Mouse (Mus musculus) cerebellum, adult 8-10 months (tissue): ENCODE measurements around the gene Gabrp.

ENCODE experiments used
- DNase-seq: peaks from one replicate; pipeline ENCODE4 v3.0.0; 2022

Gene Gabrp

GRCm38 (mm10) chr11:33578859-33579258, at the start of gene Gabrp:
TSS of gene Gabrp (minus strand) at chr11:33578959.
- no peak for DNase-seq

DNA sequence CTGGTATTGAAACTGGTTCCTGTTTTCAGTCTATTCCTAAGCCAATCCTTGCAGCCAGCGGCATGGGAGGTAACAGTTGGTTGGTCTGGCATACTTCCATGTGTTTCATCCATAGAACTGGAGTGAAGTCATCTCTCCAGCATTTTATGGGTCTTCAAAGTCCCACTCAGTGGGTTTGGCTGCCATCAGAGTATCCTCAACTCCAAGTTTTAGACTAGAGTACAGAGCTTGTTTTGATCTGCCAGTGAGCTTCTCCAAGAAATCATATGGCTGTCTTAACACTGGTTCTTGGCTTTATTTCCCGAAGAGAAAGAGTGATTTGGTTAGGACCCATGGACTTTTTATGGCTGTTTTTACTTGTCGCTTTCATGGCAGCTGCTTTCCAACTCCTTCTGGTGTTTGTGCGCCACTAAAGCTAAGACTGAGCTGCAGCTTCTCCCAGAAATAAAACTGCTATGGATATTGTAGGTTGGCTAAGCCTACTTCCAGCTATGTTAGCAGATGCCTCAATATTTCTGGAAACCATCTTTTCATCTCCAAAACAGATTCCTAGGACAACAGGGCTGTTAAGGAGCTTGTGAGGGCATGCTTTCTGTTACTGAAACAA, 48.5 kb upstream of the Gabrp start:
- DNase-seq = no peak

GRCm38 (mm10) chr11:33614218-33614617, 35.5 kb upstream of the Gabrp start:
- peak; percentile 61 for DNase-seq

- DNase-seq = no peak
Measured at GRCm38 (mm10) chr11:33607784-33608183, 29.0 kb upstream of the Gabrp start.

DNA sequence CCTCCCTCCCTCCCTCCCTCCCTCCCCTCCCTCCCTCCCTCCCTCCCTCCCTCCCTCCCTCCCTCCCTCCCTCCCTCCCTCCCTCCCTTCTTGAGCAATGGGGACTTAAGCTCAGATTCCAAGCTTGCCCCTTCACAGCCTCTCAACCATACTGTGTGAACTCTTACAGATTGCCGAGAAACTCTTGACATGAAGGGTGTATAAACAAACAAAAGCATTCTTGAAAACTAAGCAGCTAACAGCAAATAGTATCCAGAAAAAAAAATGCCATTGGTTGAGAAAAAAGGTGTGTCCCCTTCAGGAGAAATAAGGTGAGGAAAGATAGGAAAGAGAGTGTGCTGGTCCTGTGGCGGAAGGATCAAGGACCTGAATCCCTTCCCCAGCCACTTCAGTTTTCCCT, 24.4 kb upstream of the Gabrp start:
- no peak for DNase-seq

- DNase-seq = no peak
Measured at GRCm38 (mm10) chr11:33598986-33599385, 20.2 kb upstream of the Gabrp start, which contains the start of gene D130052B06Rik. TSS of gene D130052B06Rik (plus strand) at chr11:33599302.

DNA sequence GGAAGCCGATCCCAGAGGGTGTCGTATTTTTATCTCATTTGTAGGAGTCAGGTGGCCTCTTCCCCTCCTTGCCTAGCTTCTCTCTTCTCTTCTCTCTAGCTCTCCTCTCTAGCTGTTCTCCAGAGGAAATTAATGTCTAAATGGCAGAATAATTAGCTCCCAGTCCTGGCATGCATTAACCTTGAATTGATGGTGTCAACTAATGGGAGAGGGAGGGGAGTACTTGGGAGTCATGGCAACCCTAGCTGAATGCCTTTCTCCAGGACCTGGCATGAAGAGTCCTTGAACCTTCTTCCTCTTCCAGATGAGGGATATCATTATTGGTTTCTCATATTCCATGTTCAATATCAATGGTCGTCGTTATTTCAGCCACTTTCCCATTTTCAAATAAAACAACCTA, 17.9 kb upstream of the Gabrp start:
- DNase-seq = no peak

- no peak for DNase-seq
Measured at GRCm38 (mm10) chr11:33592826-33593225, 14.1 kb upstream of the Gabrp start.

- DNase-seq = no peak
Measured at GRCm38 (mm10) chr11:33590771-33591170, 12.0 kb upstream of the Gabrp start.

- no peak for DNase-seq
Measured at GRCm38 (mm10) chr11:33586614-33587013, 7.9 kb upstream of the Gabrp start.

DNA sequence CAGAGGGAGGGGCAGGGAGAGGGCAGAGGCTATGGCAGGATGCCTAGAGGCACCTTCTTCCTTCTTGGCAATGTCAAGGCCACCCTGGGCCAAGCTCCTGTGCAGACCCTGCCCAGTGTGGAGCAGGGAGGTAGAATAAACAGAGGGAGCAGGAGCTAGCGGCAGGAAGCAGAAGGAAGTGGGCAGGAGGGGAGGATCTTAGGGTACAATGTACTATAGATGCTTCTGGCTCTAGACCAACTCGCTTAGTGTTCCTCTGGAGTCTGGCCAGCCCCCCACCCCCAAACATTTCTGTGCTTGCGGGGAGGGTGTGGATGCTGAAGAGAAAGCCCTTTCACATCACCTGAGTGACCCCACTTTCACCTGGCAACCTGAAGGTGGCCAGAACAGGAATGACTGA, 862 bp upstream of the Gabrp start:
- no peak for DNase-seq

GRCm38 (mm10) chr11:33574944-33575343, 3.8 kb downstream of the Gabrp start:
- no peak for DNase-seq

DNA sequence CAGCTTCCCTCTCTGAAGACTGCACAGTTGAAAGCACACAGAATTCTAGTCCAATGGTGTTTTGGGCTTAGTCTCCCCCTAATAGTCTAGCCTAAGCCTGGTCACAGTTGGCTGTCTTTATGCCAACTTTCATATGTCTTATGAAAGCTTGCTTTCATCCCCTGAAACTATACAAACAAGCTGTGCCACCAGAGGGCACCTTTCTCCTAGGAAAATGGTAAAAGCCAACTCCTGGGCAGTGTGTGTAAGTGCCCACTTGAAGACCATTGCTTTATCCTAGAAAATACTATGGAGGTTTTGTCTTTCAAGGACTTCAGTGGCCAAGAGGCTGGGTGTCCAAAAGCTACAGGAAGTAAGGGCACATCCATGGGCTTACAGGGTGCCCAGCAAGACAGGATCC, 8.3 kb downstream of the Gabrp start:
- DNase-seq = no peak

DNA sequence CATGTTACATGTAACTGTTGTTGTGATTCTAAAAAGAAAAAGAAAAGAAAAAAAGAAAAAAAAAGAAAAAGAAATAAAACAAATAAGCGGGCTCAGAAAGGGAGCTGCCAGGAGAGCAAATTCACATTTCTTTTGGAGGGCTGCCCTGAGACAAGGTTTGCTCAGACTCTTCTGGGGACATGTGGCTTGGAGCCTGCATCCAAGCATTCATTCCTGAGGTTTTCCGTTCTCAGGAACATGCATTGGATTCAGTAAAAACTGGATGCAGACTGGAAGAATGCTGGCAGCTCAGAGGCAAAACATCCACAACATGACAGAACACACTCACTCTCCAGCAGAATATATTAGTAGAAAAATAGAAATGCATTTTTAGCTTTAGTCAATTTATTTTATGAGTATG, 14.8 kb downstream of the Gabrp start:
- no peak for DNase-seq

DNA sequence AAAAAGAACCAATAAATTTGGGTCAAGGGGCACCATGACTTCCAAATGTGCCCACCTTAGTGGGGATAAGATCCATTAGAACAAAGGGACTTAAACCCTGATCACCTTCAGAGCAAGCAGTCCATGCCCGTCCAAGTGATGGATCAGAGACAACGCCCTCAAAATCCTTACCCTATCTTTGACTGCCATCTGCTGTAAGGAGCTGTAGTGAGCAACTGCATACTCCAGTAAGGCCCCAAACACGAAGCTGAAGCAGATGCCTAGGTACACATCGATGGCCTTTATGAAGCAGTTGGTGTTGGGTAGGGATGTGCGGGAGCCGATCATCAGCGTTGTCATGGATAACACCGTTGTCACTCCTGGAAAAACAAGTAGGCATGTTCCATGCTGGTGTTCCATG, 24.6 kb downstream of the Gabrp start:
- peak; percentile 36 for DNase-seq

- no peak for DNase-seq
Measured at GRCm38 (mm10) chr11:33550861-33551560, 27.7 kb downstream of the Gabrp start.

GRCm38 (mm10) chr11:33547386-33547785, 31.4 kb downstream of the Gabrp start:
- DNase-seq = no peak

DNA sequence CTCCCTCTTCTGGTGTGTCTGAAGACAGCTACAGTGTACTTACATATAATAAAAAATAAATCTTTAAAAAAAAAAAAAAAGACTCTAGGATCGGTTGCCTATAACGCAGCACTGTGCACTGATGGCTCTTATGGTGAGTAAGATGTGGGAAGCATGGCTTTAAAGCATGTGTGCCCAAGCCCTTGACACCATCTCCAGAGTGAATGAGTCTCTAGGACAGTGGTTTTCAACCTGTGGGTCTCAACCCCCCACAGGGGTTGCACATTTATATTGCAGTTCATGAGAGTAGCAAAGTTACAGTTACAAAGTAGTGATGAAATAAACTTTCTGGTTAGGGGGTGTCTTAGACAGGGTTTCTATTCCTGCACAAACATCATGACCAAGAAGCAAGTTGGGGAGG, 33.8 kb downstream of the Gabrp start:
- DNase-seq = no peak

- no peak for DNase-seq
Measured at GRCm38 (mm10) chr11:33544121-33544520, 34.6 kb downstream of the Gabrp start.

DNA sequence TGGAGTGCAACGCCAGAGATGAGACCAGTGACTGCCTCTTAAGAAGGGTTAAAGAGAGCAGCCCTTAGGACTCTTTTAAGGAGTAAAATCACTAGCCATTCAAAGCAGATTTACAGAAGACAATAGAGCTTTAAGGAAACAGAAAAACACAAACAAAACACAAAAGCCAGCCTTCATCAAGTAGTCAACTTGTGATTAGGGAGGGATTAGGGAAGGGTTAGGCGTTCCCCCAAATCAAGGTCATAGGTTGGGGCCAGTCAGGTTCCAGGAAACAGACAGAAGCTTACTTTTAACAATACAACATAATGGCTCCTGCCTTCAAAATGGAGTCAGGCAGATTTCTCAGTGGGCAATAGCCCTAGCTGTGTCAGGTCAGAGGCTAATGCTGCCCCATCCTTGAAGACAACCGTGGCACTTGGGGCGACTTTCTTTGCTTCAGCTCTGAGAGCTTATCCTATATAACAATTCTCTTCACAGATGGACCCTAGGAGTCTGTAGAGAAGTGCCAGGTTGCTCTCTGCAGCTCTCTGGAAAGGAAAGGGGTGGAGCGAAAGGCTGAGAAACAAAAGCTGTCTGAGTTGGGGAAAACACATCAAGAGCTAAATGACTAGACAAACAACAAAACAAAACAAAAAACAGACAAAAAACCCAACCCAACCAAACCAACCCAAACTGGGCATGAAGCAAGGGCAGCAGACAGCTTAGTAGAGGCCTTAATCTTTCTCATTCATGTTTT, 41.2 kb downstream of the Gabrp start:
- DNase-seq = no peak

- no peak for DNase-seq
Measured at GRCm38 (mm10) chr11:33536636-33537035, 42.1 kb downstream of the Gabrp start.

GRCm38 (mm10) chr11:33534541-33534940, 44.2 kb downstream of the Gabrp start:
- no peak for DNase-seq

GRCm38 (mm10) chr11:33533577-33533976, 45.2 kb downstream of the Gabrp start:
- no peak for DNase-seq

GRCm38 (mm10) chr11:33529576-33529975, 49.2 kb downstream of the Gabrp start:
- no peak for DNase-seq
